8 mouse cellular contexts compared by ENCODE assay signal in genomic region chr8:121113261-121113660, GRCm38 (mm10). TPM values are rescaled to one million over a fixed set of nuclear protein-coding genes. Genes with fewer than 3 reads are reported as not detected.
DNase-seq lines count a peak whose midpoint lies in the region; ATAC-seq lines count a peak whose summit lies in the region.

No protein-coding gene starts in this region.

- peak; percentile 93 for ATAC-seq in common myeloid progenitor, adult 5-6 weeks (replicated peaks; ENCODE audit: low read depth, poor library complexity, severe bottlenecking)
- peak; percentile 64 for ATAC-seq in intestine, embryonic 15.5 days

- H3K27ac ChIP-seq in intestine, embryonic 15.5 days = no peak overlapping the region

- intact Hi-C loops in left cerebral cortex, postnatal 14 days (cut with DNase I) = loop anchor here (1.0 kb wide), 1 partner anchor 400 kb away; no protein-coding TSS in a partner anchor

- H3K4me3 ChIP-seq in intestine, embryonic 15.5 days (replicated peaks) = no peak overlapping the region

- H3K9ac ChIP-seq in intestine, embryonic 15.5 days = no peak overlapping the region

- H3K4me1 ChIP-seq in intestine, embryonic 15.5 days (replicated peaks) = peaks cover 15% of the 10 kb centered on the region

- H3K27me3 ChIP-seq in intestine, embryonic 15.5 days (replicated peaks) = peaks cover 46% of the 10 kb centered on the region

- no peaks in the 10 kb centered on the region for H3K9me3 ChIP-seq in intestine, embryonic 15.5 days

- peak; percentile 91 for DNase-seq in adipocyte (ENCODE audit: low spot score)
- DNase-seq in gastrocnemius, adult 8-10 months (ENCODE audit: low spot score in 2 of 2) = peak; percentile 89 to 94
- DNase-seq in left cerebral cortex, postnatal 14 days (ENCODE audit: low spot score in 2 of 2) = peak; percentile 94 to 97
- peak; percentile 94 for DNase-seq in mesoderm, embryonic 11.5 days (ENCODE audit: low read depth, low spot score)
- DNase-seq in right cerebral cortex, postnatal 36 days (ENCODE audit: low spot score in 2 of 2) = peak; percentile 88 to 89
- peak; percentile 91 to 96 for DNase-seq in urinary bladder, postnatal 4 days (ENCODE audit: low spot score in 2 of 2)

- no peaks in the 10 kb centered on the region for H3K36me3 ChIP-seq in intestine, embryonic 15.5 days

- H3K4me2 ChIP-seq in intestine, embryonic 15.5 days (replicated peaks) = peak overlapping the region; percentile 7; the same call in 1 of the 2 replicates

- 1% methylated on average over 21 of the region's 21 CpGs for WGBS in intestine, embryonic 15.5 days

RNA-seq across cellular contexts. Expression of gene Foxc2, which starts 2.7 kb away (rescaled TPM):
- not detected in 2 replicates for total RNA-seq in common myeloid progenitor, adult 5-6 weeks (2017)
- under 1 TPM in 3 of 4 experiments, not detected in 1; 0.10 to 0.16 (median 0.16) TPM for total RNA-seq in gastrocnemius, adult 8-10 months (2022)
- polyA plus RNA-seq in intestine, embryonic 15.5 days (2015; fragmentation: Nextera tagmentation; extraction: Ambion mirVana) = 0.69 and 0.80 TPM in 2 replicates
- 1 to 10 TPM; 2.7 to 3.5 TPM for total RNA-seq in left cerebral cortex, postnatal 14 days (2021)

RNA-seq across cellular contexts. Expression of gene Mthfsd, which starts 5.1 kb away (rescaled TPM):
- total RNA-seq in common myeloid progenitor, adult 5-6 weeks (2017) = 7.1 and 12.0 TPM in 2 replicates
- 10 to 100 TPM; 11.8 to 14.2 (median 13.2) TPM for total RNA-seq in gastrocnemius, adult 8-10 months (2022)
- polyA plus RNA-seq in intestine, embryonic 15.5 days (2015; fragmentation: Nextera tagmentation; extraction: Ambion mirVana) = 50.6 and 52.3 TPM in 2 replicates
- 10 to 100 TPM; 27.0 to 33.4 TPM for total RNA-seq in left cerebral cortex, postnatal 14 days (2021)

RNA-seq across cellular contexts. Expression of gene Foxl1, which starts 14.5 kb away (rescaled TPM):
- not detected in 2 replicates for total RNA-seq in common myeloid progenitor, adult 5-6 weeks (2017)
- under 1 TPM in 1 of 4 experiments, not detected in 3; 0.13 TPM for total RNA-seq in gastrocnemius, adult 8-10 months (2022)
- 9.0 and 9.3 TPM in 2 replicates for polyA plus RNA-seq in intestine, embryonic 15.5 days (2015; fragmentation: Nextera tagmentation; extraction: Ambion mirVana)
- total RNA-seq in left cerebral cortex, postnatal 14 days (2021) = under 1 TPM; 0.13 to 0.15 TPM

RNA-seq across cellular contexts. Expression of gene Foxf1, which starts 29.1 kb away (rescaled TPM):
- not detected in 2 replicates for total RNA-seq in common myeloid progenitor, adult 5-6 weeks (2017)
- total RNA-seq in gastrocnemius, adult 8-10 months (2022) = under 1 TPM in 1 of 4 experiments, not detected in 3; 0.10 TPM
- polyA plus RNA-seq in intestine, embryonic 15.5 days (2015; fragmentation: Nextera tagmentation; extraction: Ambion mirVana) = 105 and 126 TPM in 2 replicates
- total RNA-seq in left cerebral cortex, postnatal 14 days (2021) = 1 to 10 TPM; 1.0 to 1.4 TPM
